Mouse (Mus musculus) cerebellum, postnatal 14 days (tissue): ENCODE measurements at regions not wholly inside any gene's neighbourhood (a gene's known extent, or its start where the extent isn't known, plus 50 kb on each side); places are given as distances from the start of the nearest gene placed in this dataset.
"Not testable (repeated sequence)": the region's sequence is repeated elsewhere in the genome, so short reads cannot be mapped to it uniquely, and the experiment has no call there.

Experiments
- DNase-seq, 2 experiments: peaks; one replicate each; pipeline ENCODE4 v3.0.0; 2021; ENCODE audit warnings: mixed read lengths in 2 of 2

GRCm38 (mm10) chr5:100309807-100310165, 106.2 kb downstream of the Sec31a start:
- no peak for DNase-seq

- DNase-seq = no peak
These were observed 106.8 kb downstream of the Sec31a start for GRCm38 (mm10) chr5:100309071-100309806.

DNA sequence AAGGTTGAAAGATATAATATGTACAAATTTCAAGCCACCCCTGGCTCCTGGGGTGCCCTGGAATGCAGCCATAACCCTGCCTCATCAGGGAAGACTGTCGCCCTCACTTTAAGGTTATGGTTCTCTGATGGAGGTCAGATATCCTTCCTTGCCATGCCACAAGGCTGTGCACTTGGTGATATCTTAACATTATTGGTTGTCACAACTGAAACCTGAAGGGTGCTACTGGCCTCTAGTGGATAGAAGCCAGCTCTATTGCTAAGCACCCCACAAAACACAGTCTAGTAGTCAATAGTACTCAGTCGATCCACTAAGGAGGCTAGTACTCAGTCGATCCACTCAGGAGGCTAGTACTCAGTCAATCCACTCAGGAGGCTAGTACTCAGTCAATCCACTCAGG, 111.6 kb downstream of the Sec31a start:
- peak; percentile 35 to 38 for DNase-seq

- no peak for DNase-seq
These were observed 113.8 kb downstream of the Sec31a start for GRCm38 (mm10) chr5:100302068-100302775.

DNA sequence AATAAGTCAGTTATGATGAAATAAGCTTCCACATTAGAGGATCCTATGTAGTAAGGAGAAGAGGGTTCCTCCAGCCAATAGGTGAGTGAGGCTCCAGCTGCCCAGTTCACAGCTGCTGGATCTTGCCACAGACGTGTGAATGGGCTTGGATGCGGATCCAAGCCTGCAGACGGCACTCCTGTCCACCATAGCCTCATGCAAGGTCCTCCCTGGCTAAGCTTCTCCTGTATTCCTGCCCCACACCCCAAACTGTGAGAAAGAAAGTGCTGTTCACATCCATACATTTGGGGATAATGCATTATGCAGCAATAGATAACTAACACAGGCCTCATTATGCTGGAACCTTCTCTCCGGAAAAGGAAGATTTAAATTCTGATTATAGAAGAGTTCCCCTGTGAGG, 116.9 kb downstream of the Sec31a start:
- no peak for DNase-seq

GRCm38 (mm10) chr5:100294189-100294588, 121.8 kb downstream of the Sec31a start:
- DNase-seq = no peak

DNA sequence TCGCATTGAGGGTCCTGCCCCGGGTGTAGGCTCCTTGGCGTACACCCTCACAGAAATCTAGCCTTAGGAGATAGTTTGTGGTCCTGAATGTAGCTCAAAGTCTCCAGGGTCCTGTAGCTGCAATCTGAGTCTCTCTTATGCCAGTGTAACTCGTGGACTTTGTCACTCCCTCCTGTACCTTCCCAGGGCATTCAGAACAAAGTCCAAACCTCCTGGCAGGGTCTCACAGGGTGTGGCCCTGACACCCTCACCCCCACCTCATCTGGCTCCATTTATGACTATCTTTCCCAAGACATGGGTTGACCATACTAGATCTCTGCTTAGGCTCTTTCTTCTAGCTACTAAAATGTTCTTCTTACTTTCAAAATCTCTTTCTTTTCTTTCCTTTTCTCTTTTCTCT, 120.6 kb upstream of the Tmem150c start:
- DNase-seq = no peak

DNA sequence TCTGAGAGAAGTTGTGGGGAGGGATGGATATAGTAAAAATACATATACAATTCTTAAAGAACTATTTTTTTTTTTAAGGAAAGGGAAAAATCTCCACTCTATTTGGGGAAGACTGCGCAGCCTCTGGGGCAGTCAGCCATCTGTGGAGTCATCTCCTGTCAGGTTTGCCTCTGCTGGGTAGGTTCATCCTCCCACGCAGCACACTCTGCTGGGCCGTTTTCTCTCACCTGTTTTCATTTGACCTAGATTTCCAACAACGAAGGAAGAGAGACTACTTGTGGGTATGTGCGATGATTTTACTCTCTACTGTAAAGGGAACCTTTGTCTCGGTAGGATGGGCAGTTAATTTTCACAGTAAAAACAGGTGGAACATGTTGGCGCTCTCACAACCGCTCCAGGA, 119.9 kb upstream of the Tmem150c start:
- no peak for DNase-seq

GRCm38 (mm10) chr5:100274674-100275073, 115.1 kb upstream of the Tmem150c start:
- DNase-seq = no peak

DNA sequence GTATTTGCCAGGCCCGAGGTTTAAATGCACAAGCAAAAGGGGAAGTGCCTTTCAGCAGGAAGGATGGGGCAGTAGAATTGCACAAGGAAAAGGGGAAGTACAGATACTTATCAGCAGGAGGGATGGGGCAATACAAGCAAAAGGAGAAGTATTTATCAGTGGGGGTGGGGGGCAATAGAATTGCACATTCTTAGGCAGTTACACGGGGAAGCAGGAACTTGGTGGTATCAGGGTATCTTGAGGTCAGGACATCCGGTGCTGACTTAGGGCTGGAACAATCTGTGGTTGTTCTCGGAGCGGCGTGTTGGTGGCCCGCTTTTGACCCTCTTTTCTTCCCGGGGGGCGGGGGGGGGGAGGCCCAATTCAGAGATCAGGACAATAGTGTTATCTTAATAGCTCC, 112.4 kb upstream of the Tmem150c start:
- not testable (repeated sequence) for DNase-seq

DNA sequence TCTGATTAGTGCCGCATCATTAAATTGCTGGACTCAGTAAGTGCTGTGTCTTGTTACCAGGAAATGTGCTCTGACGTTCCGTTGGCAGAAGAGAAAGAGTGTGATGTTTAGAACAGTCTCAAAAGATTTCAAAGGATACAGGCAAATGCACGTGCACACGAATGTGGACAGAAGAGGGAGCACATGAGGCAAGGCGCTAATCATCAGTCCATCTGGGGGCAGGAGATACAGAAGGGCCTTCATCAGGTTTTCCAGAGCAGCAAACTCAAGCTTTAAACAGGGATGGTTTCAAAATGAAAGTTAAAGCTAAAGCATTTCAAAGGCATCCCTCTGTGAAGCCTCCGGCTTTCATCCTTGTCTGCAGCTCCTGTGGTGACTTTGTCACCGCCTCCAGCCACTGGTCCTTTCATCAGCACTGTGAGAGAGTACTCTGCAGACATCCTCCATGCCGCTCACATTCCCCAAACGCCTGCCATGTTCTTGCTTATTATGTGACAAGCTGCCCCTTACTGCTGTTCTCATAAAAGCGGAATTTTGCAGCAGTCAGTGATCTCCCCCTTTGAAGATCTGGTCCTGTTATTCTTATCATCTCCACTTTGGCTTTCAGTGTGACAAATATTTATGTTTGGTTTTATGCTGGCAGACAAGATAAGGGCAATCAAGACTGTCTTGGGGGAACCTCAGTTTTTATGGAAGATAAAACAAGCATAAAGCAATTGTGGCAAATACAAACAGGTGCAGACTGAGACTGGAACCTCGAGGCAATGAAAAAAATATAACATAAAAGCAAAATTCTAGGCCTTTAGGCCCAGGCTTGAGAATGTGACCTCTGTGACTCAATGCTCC, 111.5 kb upstream of the Tmem150c start:
- no peak for DNase-seq

GRCm38 (mm10) chr5:100268111-100268878, 108.7 kb upstream of the Tmem150c start:
- DNase-seq = no peak

- DNase-seq = peak; percentile 96
These were observed 107.3 kb upstream of the Tmem150c start for GRCm38 (mm10) chr5:100266671-100267510.

DNA sequence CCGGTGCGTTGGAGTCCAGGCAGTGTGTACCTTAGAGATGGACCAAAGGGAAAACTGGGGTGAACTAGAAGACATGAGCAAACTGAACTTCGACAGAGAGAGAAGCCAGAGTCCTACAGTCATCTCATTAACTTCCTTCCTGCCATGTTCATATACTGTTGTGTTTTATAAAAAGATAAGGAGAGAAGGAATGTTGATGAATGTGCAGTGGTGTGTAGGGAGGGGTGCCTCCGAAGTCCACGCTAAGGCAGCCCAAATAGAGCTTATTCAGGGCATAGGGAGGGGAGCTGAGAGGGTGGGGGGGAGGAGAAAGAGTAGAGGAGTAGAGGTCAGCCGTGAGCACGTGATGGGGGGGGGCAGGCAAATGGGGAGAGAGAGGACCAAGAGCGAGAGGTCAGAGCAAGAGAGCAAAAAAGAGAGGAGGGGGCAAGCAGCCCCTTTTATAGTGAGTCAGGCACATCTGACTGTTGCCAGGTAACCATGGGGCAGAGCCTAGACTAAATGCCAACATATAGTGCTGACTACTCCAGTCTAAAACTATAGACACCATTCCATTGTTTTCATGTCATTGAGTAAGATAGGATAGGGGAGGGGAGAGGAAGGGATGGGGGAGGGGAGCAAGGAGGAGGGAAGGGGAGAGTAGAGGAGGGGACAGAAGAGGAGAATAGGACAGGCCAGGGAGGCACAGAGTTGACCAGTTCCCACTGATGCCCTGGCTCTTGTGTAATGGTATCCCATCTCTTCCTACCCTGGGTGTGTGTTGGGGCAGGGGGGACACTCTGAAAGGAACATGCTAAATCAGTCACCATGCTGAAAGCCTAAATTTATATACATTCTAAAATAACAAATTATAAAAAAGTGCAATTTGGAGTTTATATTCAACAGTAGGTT, 100.4 kb upstream of the Tmem150c start:
- no peak for DNase-seq

GRCm38 (mm10) chr5:100258952-100259710, 99.5 kb upstream of the Tmem150c start:
- DNase-seq = peak; percentile 43 to 46

DNA sequence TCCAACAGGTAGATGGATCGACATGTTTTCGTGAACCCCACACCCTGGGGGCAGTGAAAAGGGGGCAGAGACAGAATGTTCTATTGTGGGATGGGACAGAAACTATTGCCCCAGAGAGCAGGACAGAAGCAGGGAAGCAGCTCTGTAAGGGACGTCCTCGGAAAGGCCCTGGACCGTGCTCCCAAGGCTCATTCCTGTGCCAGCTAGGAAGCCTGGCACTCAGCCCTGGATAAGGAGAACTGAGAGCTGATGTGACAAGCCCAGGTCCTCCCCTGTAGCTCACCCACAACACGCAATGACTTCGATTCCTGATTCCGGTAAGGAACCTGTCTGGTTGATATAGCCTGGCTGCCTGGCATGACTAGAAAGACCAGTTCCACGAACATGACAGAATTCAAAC, 95.7 kb upstream of the Tmem150c start:
- no peak for DNase-seq

DNA sequence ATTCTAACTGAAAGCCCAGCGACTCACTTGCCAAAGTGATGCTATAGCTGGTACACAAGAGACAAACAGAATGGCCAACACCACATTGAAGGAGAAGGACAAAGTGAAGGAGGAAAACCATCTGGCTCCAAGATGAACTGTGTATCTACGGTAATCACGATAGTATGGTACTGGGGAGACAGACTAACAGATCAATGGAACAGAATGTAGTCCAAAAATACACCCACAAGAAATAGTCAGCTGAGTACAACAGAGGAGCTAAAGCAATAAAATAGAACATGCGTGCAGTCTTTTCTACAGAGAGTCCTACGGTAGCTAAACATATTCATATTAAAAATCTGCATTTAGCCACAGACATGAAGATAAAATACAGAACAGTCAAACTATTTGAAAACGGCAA, 92.4 kb upstream of the Tmem150c start:
- no peak for DNase-seq

DNA sequence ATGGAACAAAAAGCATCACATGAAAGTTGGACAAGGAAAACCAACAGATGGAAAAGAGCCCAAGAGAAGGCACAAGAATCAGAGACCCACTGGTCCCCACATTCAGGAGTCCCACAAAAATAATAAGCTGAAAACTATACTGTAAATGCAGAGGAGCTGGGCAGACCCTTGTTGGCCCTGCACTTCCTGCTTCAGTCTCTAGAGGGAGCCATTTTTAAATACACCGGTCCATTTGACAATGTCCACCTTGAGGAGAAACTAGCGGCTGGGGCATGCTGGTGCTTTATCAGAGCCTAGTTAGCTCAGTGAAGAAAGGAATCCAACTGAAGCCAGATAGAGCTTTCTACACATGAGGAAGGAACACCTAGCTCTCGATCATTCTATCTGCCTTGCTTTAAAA, 90.1 kb upstream of the Tmem150c start:
- no peak for DNase-seq

DNA sequence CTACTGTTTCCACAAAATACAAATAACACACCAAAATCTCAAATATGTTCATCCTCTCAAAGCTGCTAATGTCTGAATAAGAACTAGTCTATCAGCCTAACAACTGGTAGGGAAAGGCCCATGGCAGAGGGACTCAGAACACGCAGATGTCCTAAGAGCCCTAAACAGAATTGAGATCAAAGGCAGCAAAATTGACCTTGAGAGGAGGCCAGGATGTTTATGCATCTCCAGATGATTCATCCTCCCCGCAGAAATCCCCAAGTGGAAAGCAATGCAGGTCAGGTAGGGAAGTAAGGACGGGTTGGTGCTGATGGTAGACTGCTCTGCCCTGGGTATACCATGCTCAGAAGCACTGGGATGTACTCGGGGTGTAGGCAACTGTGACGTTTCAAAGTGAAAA, 89.0 kb upstream of the Tmem150c start:
- no peak for DNase-seq

DNA sequence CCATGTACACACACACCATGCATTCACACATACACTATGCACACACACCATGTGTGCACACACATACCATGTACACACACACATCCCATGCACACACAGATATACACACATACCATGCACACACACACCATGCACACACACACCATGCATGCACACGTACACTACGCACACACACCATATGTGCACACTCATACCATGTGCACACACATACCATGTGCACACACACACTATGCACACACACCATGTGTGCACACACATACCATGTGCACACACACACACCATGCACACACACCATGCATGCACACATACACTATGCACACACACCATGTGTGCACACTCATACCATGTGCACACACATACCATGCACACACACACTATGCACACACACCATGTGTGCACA, 87.1 kb upstream of the Tmem150c start:
- DNase-seq = no peak
